Mouse (Mus musculus) T-helper 2 cell (primary cell): ENCODE measurements around the gene Hfe2.

ENCODE experiments used
- in situ Hi-C: fragments of 300-600 bp; cut with MboI, MseI; formaldehyde crosslinking; loops from one replicate; pipeline ENCODE4 v1.15.1; 2025; ENCODE audit warnings: high pct_unique_total_duplicates

The Hfe2 gene

GRCm38 (mm10) chr3:96557694-96558093, 32.7 kb downstream of the Hfe2 start, which contains the start of gene Txnip:
Gene Txnip (plus strand): TSS chr3:96557957.
- in situ Hi-C loops = no loop called here

GRCm38 (mm10) chr3:96558159-96558558, 33.2 kb downstream of the Hfe2 start:
- in situ Hi-C loops = no loop called here

GRCm38 (mm10) chr3:96558668-96559196, 33.8 kb downstream of the Hfe2 start:
- in situ Hi-C loops = no loop called here

GRCm38 (mm10) chr3:96559398-96559910, 34.5 kb downstream of the Hfe2 start:
- in situ Hi-C loops = no loop called here

- in situ Hi-C loops = no loop called here
These were observed 35.2 kb downstream of the Hfe2 start for GRCm38 (mm10) chr3:96559911-96560850.

- in situ Hi-C loops = no loop called here
These were observed 36.1 kb downstream of the Hfe2 start for GRCm38 (mm10) chr3:96560881-96561668.

GRCm38 (mm10) chr3:96561946-96562681, 37.1 kb downstream of the Hfe2 start:
- in situ Hi-C loops = no loop called here

GRCm38 (mm10) chr3:96563267-96563666, 38.3 kb downstream of the Hfe2 start:
- in situ Hi-C loops = no loop called here

GRCm38 (mm10) chr3:96563911-96564632, 39.1 kb downstream of the Hfe2 start:
- in situ Hi-C loops = no loop called here

- in situ Hi-C loops = no loop called here
These were observed 39.7 kb downstream of the Hfe2 start for GRCm38 (mm10) chr3:96564633-96565032.

- in situ Hi-C loops = no loop called here
These were observed 40.1 kb downstream of the Hfe2 start for GRCm38 (mm10) chr3:96565105-96565504.

- in situ Hi-C loops = no loop called here
These were observed 41.9 kb downstream of the Hfe2 start for GRCm38 (mm10) chr3:96566661-96567450.

- in situ Hi-C loops = no loop called here
These were observed 43.6 kb downstream of the Hfe2 start for GRCm38 (mm10) chr3:96568605-96569004.

GRCm38 (mm10) chr3:96569506-96569905, 44.5 kb downstream of the Hfe2 start:
- in situ Hi-C loops = no loop called here

GRCm38 (mm10) chr3:96569966-96570605, 45.1 kb downstream of the Hfe2 start:
- in situ Hi-C loops = no loop called here

GRCm38 (mm10) chr3:96570643-96571042, 45.7 kb downstream of the Hfe2 start:
- in situ Hi-C loops = no loop called here

- in situ Hi-C loops = no loop called here
These were observed 46.4 kb downstream of the Hfe2 start for GRCm38 (mm10) chr3:96571336-96571735.

- in situ Hi-C loops = no loop called here
These were observed 47.1 kb downstream of the Hfe2 start for GRCm38 (mm10) chr3:96571896-96572698.
